Mouse (Mus musculus) spleen, adult 2 months (tissue): ENCODE data around the gene Fam181a. TPM values are rescaled to one million over a fixed set of nuclear protein-coding genes. Genes with fewer than 3 reads are reported as not detected.

ENCODE experiments used
- DNase-seq, 2 experiments: peaks; one replicate each; pipeline versions ENCODE4 v3.0.0 to v3.0.0-alpha.2; 2012 to 2021; ENCODE audit warnings: low spot score in 2 of 2, low read depth in 1 of 2
- H3K27ac ChIP-seq: fragments of 200-500 bp; 2 replicates; pipeline ENCODE4 v1.5.1; 2012; ENCODE audit warnings: low read length, inconsistent platforms; ENCODE audit not compliant: insufficient read depth
- H3K27me3 ChIP-seq: fragments of 200-500 bp; 2 replicates; pipeline ENCODE4 v1.6.1; 2012; ENCODE audit warnings: mild to moderate bottlenecking, moderate library complexity, low read length, inconsistent platforms; ENCODE audit not compliant: control insufficient read depth, insufficient read depth
- H3K36me3 ChIP-seq: fragments of 200-500 bp; 2 replicates; pipeline ENCODE4 v1.6.1; 2012; ENCODE audit warnings: mild to moderate bottlenecking, low read length, inconsistent platforms; ENCODE audit not compliant: control insufficient read depth, insufficient read depth
- H3K4me1 ChIP-seq: fragments of 200-500 bp; 2 replicates; pipeline ENCODE4 v1.6.1; 2011; ENCODE audit warnings: inconsistent platforms; ENCODE audit not compliant: control insufficient read depth, insufficient read depth, insufficient read length
- H3K4me3 ChIP-seq: fragments of 200-500 bp; 2 replicates; pipeline ENCODE4 v1.5.1; 2011; ENCODE audit warnings: mild to moderate bottlenecking, inconsistent platforms; ENCODE audit not compliant: insufficient read depth, insufficient read length; ENCODE audit errors: extremely low read depth
- CTCF ChIP-seq: fragments of 200-500 bp; IDR thresholded peaks from 2 replicates; pipeline ENCODE4 v1.5.1; 2011; ENCODE audit warnings: mild to moderate bottlenecking, inconsistent platforms; ENCODE audit not compliant: insufficient read depth, insufficient read length, insufficient replicate concordance; ENCODE audit errors: extremely low read depth
- POLR2A ChIP-seq: fragments of 200-500 bp; IDR thresholded peaks from 2 replicates; pipeline ENCODE4 v1.6.1; 2011; ENCODE audit warnings: low read depth, low read length, inconsistent platforms
- WGBS: fragments of 180-500 bp; shearing (Covaris S2); methylation state at CpG from one replicate; pipeline ENCODE4 v1.1.7; 2018; 5-methylcytosine and 5-hydroxymethylcytosine counted together
- polyA plus RNA-seq: library from polyadenylated mRNA; depleted of rRNA; stranded (reverse); fragments of >200 nt; gene quantifications from 2 replicates; pipeline ENCODE4 v1.2.3, GENCODE M21; 2012; rRNA removed

The Fam181a gene
- polyA plus RNA-seq: not detected in 2 replicates

DNA sequence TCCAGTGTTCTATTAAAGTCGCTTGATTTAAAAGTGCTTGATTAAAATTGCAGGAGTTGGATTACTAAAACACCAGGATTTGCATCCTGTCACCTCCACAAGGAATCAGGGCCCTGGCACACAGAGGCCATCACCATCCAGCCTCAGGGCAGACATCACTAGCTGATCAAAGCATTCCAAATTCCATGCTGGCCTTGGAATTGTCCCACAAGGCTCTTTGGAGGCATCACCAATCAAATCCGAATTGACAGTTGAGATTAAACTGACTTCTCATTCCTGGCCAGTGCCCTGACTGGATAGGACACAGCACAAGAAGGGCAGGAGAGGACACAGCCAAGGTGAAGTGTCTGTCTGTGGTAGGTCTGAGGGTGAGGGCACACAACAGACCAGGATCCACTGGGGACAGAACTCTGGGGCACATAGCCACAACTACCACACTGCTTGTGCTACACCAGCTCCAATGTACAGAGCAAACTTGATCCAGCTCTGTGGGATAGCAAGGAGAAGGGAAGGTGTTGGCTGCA lies at the start of gene Fam181a:
Fam181a (plus strand) TSS at position 232 of the 524 bp plus-strand sequence.
- H3K27ac ChIP-seq: no peak within 1 kb of the TSS
- TF ChIP-seq POLR2A (no peak), CTCF (no peak)
- no peaks in the 10 kb centered on the region for H3K4me1 ChIP-seq
- no peaks in the 10 kb centered on the region for H3K36me3 ChIP-seq
- WGBS: 77% methylated on average over 2 of the region's 2 CpGs
- no peak within 1 kb of the TSS for H3K4me3 ChIP-seq
- H3K27me3 ChIP-seq: no peaks in the 10 kb centered on the region
- no peak for DNase-seq

DNA sequence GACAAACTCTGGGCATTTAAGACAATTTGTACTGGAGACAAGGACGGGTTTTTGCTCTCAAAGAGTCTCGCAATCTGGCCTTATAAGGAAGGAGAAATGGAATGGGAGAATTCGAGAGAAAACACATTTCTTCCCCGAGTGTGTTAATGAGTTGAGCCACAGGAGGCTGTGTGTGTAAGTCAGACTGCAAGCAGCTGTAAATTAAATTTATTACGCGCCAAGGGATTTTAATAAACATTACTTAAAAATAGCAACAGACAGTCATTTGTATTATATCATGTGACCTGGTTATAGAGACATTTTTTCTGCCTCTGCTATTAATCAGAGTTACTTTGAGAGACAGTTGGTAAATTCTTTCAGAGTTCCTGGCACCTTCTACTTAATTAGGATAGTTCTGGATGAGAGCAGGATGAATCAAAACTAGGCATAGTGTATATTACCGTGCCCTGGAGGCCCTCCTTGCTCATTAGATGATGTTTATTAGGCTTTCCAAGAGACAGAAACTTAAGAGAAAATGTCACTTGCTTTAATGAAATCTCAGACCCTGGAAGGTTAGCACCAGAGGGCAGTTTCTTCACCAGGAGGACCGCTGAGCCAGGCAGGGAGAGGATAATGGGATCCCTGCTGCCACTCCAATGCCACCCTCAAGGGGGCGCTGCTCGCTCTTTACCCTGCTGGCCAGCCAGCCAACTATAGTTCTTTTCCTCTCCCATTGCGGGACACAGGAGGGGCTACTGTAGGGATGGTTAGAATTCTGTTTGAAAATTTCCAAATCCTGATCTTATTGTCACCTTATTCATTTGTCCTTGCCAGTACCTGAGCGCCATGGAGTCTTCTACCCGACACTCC lies 48.5 kb upstream of the Fam181a start:
- Histone ChIP-seq H3K4me1 (no peaks in the 10 kb centered on the region), H3K4me3 (no peak overlapping the region), H3K27me3 (no peaks in the 10 kb centered on the region), H3K27ac (no peak overlapping the region), H3K36me3 (no peaks in the 10 kb centered on the region)
- TF ChIP-seq POLR2A (no peak), CTCF (peak; percentile 36; the same call in 1 of the 2 replicates)
- no peak for DNase-seq
- 65% methylated on average over 13 of the region's 13 CpGs for WGBS

DNA sequence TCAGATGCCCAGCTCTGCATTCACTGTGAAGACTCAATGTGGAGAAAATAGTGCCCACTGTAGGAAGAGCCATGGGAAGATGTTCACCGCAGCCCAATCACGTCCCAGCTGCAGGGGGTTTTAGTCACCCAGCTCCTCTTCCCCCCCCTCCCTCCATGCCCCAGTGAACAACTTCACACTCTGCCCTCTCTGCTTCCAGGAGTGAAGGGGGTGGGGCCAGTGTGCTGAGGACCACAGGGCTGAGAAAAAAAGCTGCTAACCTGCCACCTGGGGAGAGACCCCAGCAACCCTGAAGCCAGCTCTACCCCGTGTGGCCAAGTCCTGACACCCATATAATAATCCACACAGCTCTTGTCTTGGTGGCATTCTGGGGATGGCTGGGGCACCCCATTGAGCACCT lies 44.2 kb upstream of the Fam181a start:
- TF ChIP-seq POLR2A (no peak), CTCF (no peak)
- H3K27me3 ChIP-seq: no peaks in the 10 kb centered on the region
- H3K4me1 ChIP-seq: no peaks in the 10 kb centered on the region
- DNase-seq: no peak
- H3K36me3 ChIP-seq: no peaks in the 10 kb centered on the region
- no peak overlapping the region for H3K27ac ChIP-seq
- H3K4me3 ChIP-seq: no peak overlapping the region
- WGBS: 27% methylated on average over 3 of the region's 3 CpGs

GRCm38 (mm10) chr12:103272176-103272575 lies 38.6 kb upstream of the Fam181a start:
- 86% methylated on average over 3 of the region's 3 CpGs for WGBS
- TF ChIP-seq CTCF (no peak), POLR2A (no peak)
- Histone ChIP-seq H3K4me3 (no peak overlapping the region), H3K36me3 (no peaks in the 10 kb centered on the region), H3K27me3 (no peaks in the 10 kb centered on the region), H3K27ac (no peak overlapping the region), H3K4me1 (peaks cover 6% of the 10 kb centered on the region; the same call in 1 of the 2 replicates)
- no peak for DNase-seq

DNA sequence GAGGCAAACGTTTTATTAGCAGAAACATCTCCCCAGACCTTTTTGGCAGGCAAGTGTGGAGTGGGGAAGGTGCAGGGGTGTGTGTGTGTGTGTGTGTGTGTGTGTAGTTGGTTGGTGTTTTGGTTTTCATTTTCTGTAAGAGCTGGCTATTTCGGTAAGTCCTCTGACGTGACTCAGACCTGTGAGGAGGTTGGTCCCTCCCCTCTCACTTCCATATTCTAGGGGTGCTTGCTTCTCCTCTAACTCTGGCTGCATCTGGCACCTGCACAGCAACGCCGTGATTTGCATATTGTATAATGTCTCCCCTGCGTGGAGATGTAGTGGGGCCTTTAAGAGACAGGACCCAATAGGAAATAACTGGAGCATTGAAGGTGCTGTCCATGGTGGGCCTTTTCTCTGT lies 37.7 kb upstream of the Fam181a start:
- no peaks in the 10 kb centered on the region for H3K36me3 ChIP-seq
- peaks cover 6% of the 10 kb centered on the region; the same call in 1 of the 2 replicates for H3K4me1 ChIP-seq
- no peaks in the 10 kb centered on the region for H3K27me3 ChIP-seq
- WGBS: 34% methylated on average over 6 of the region's 6 CpGs
- no peak for TF ChIP-seq CTCF
- TF ChIP-seq POLR2A: no peak
- H3K4me3 ChIP-seq: no peak overlapping the region
- peak in 1 of 2 experiments; percentile 14 for DNase-seq
- H3K27ac ChIP-seq: no peak overlapping the region

GRCm38 (mm10) chr12:103273732-103274131 lies 37.0 kb upstream of the Fam181a start:
- TF ChIP-seq CTCF: no peak
- TF ChIP-seq POLR2A: no peak
- 91% methylated on average over 2 of the region's 2 CpGs for WGBS
- no peak for DNase-seq

DNA sequence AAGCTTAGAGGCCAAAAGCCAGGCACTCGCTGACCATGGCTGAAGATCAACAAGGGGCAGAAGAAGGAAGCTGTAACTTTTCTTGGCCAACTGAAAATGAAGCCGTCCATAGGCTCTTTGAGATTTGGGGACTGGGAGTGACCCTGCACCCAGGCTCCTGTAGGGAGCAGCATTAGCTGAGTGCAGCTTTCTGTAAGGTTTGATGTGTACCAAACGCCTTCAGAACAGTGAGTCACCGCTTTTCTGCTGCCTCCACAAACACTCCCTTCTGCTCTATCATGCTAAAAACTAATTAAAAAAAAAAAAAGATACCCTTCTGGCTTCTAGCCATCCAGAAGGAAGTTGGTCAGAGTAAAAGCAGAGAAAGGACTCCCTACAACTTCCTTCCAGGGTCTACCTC lies 34.4 kb upstream of the Fam181a start:
- Histone ChIP-seq H3K4me1 (peaks cover 6% of the 10 kb centered on the region; the same call in 1 of the 2 replicates), H3K4me3 (no peak overlapping the region), H3K27ac (no peak overlapping the region), H3K36me3 (no peaks in the 10 kb centered on the region), H3K27me3 (no peaks in the 10 kb centered on the region)
- WGBS: 54% methylated on average over 4 of the region's 4 CpGs
- DNase-seq: no peak
- no peak for TF ChIP-seq POLR2A
- TF ChIP-seq CTCF: no peak

More at GRCm38 (mm10) chr12:103273732-103274131, 37.0 kb upstream of the Fam181a start:
- Histone ChIP-seq H3K27me3 (no peaks in the 10 kb centered on the region), H3K27ac (no peak overlapping the region), H3K4me1 (peaks cover 6% of the 10 kb centered on the region; the same call in 1 of the 2 replicates), H3K36me3 (no peaks in the 10 kb centered on the region), H3K4me3 (no peak overlapping the region)
